Mouse (Mus musculus) hindbrain, embryonic 14.5 days (tissue): ENCODE data around the gene Uqcc2. TPM values are rescaled to one million over a fixed set of nuclear protein-coding genes. Genes with fewer than 3 reads are reported as not detected.

Experiments
- ATAC-seq: fragments of 200-750 bp; cut with Nextera tagmentation; 2 replicates; pipeline ENCODE4 v1.8.0; 2017; ENCODE audit warnings: moderate number of reproducible peaks, mild to moderate bottlenecking, moderate TSS enrichment, moderate library complexity; ENCODE audit not compliant: low FRiP score
- DNase-seq: peaks from one replicate; pipeline ENCODE4 v3.0.0-alpha.2; 2015; ENCODE audit warnings: low spot score
- H3K27ac ChIP-seq: fragments of 300-500 bp; sonication (generic); 2 replicates; pipeline ENCODE4 v1.5.1; 2014; ENCODE audit warnings: mild to moderate bottlenecking, moderate library complexity
- H3K27me3 ChIP-seq: fragments of 300-500 bp; sonication (generic); 2 replicates; pipeline ENCODE4 v1.6.1; 2014; ENCODE audit warnings: mild to moderate bottlenecking, low read length, mixed read lengths; ENCODE audit not compliant: control insufficient read depth, insufficient read depth
- H3K36me3 ChIP-seq: fragments of 300-500 bp; sonication (generic); replicated peaks from 2 replicates; pipeline ENCODE4 v1.6.1; 2014; ENCODE audit not compliant: control insufficient read depth, insufficient read depth
- H3K4me1 ChIP-seq: fragments of 300-500 bp; sonication (generic); replicated peaks from 2 replicates; pipeline ENCODE4 v1.6.1; 2014; ENCODE audit warnings: antibody characterized with exemption, low read length, mixed read lengths; ENCODE audit not compliant: control insufficient read depth, insufficient read depth
- H3K4me2 ChIP-seq: fragments of 300-500 bp; sonication (generic); replicated peaks from 2 replicates; pipeline ENCODE4 v1.6.1; 2014; ENCODE audit warnings: mild to moderate bottlenecking, moderate library complexity
- H3K4me3 ChIP-seq: fragments of 300-500 bp; sonication (generic); replicated peaks from 2 replicates; pipeline ENCODE4 v1.5.1; 2014; ENCODE audit warnings: mild to moderate bottlenecking, low read length
- H3K9ac ChIP-seq: fragments of 300-500 bp; sonication (generic); 2 replicates; pipeline ENCODE4 v1.6.1; 2014
- H3K9me3 ChIP-seq: fragments of 300-500 bp; sonication (generic); 2 replicates; pipeline ENCODE4 v1.6.1; 2016; ENCODE audit warnings: low read length; ENCODE audit not compliant: control insufficient read depth
- WGBS: fragments of 180-500 bp; shearing (Covaris S2); extraction: QIAGEN DNeasy Blood & Tissue Kit; methylation state at CpG from one replicate; pipeline ENCODE4 v1.1.7; 2014; 5-methylcytosine and 5-hydroxymethylcytosine counted together
- polyA plus RNA-seq: library from polyadenylated mRNA; unstranded; fragments of >200 nt; fragmentation: Nextera tagmentation; extraction: Ambion mirVana; gene quantifications from 2 replicates; pipeline ENCODE4 v1.2.1, GENCODE M21; 2014

Uqcc2 gene
- polyA plus RNA-seq, 1 experiment from 2014 or later = 406 TPM

DNA sequence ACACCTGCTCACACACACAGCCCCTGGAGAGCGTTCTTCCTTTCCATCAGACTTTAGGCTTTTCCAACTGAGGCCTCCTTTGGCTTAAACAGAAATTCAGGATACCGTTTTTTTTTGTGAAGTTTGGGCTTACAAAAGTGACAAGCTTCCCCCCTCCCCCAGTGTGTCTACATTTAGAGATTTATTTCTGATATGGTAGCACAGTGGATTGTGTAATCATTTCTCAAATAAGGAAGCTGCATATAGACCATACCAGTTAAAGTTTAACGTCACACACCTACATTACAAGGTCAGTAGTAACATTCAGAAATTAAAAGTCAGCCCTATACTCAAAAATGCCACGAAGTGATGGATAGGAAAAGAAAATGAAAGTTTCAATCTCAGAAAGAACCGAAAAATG is 51.8 kb downstream of the Uqcc2 start:
- Histone ChIP-seq H3K4me3 (no peak overlapping the region), H3K9me3 (no peaks in the 10 kb centered on the region), H3K36me3 (no peaks in the 10 kb centered on the region), H3K4me1 (no peaks in the 10 kb centered on the region), H3K4me2 (no peak overlapping the region), H3K9ac (no peak overlapping the region), H3K27me3 (no peaks in the 10 kb centered on the region), H3K27ac (no peak overlapping the region)
- DNase-seq (no peak), ATAC-seq (no peak)
- WGBS = 85% methylated on average over 5 of the region's 5 CpGs

DNA sequence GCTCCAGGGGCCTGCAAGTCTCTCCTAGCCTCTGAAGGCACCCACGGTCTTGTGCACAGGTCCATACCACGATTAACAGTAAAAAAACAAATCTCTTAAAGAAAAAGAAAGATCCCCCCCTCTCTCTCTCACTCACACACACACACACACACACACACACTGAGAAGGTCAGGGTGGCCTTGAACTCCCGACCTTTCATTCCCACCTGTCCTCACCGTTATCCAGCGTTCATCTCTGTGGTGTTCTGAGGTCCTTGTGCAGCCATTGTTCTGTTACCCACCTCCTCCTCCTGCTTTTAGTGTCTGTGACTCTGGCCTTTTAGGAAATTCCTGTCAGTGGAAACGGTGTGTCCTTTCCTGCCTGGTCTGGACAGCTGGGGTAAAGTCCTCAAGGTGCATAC is 55.2 kb downstream of the Uqcc2 start:
- H3K4me1 ChIP-seq = no peaks in the 10 kb centered on the region
- H3K27me3 ChIP-seq = no peaks in the 10 kb centered on the region
- H3K4me3 ChIP-seq = no peak overlapping the region
- H3K9me3 ChIP-seq = no peaks in the 10 kb centered on the region
- no peak overlapping the region for H3K9ac ChIP-seq
- no peak for ATAC-seq
- DNase-seq = no peak
- no peak overlapping the region for H3K27ac ChIP-seq
- WGBS = 78% methylated on average over 6 of the region's 6 CpGs
- H3K4me2 ChIP-seq = no peak overlapping the region
- H3K36me3 ChIP-seq = no peaks in the 10 kb centered on the region

DNA sequence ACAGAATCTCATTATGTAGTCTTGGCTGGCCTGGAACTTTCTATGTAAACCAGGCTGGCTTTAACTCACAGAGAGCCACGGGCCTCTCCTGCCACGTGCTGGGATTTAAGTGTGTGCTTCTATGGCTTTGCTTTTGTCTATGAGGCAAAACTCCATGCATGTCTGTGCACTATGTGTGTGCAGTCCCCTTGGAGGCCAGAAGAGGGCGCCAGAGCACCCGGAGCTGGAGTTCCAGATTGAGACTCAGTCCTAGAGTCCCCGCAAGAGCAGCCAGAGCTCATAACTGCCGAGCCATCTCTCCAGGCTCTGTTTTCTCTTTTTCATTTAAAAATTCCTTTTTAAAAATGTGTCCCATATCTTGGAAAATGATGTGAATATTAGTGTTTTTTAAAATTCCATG is 55.8 kb downstream of the Uqcc2 start:
- WGBS = 81% methylated on average over 6 of the region's 6 CpGs

DNA sequence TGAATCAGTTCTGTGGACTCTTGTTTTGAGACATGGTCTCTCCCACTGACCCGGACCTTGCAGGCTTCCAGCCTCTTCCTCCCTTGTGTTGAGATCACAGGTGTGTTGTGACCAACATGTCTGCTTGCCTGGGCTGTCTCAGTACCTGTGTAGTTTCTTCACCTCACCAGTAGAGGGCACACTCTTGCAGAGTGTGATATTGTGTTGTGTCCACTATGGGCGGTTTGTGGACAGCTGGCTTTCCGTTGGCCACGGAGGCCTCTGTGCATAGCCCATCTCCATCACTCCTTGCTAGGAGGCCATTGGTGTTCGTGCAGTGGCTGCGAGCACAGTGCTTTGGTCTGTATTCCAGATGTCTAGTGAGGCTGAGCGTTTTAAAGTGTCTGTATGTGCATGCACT is 56.6 kb downstream of the Uqcc2 start:
- Histone ChIP-seq H3K4me2 (no peak overlapping the region), H3K9me3 (no peaks in the 10 kb centered on the region), H3K27me3 (no peaks in the 10 kb centered on the region), H3K4me3 (no peak overlapping the region), H3K36me3 (no peaks in the 10 kb centered on the region), H3K9ac (no peak overlapping the region), H3K27ac (no peak overlapping the region), H3K4me1 (no peaks in the 10 kb centered on the region)
- ATAC-seq (no peak), DNase-seq (no peak)
- WGBS = 93% methylated on average over 7 of the region's 7 CpGs

More for the DNA sequence above, 55.8 kb downstream of the Uqcc2 start:
- H3K9ac ChIP-seq = no peak overlapping the region
- no peak overlapping the region for H3K4me3 ChIP-seq
- H3K4me2 ChIP-seq = no peak overlapping the region
- no peak for DNase-seq
- H3K27ac ChIP-seq = no peak overlapping the region
- no peaks in the 10 kb centered on the region for H3K36me3 ChIP-seq
- no peaks in the 10 kb centered on the region for H3K27me3 ChIP-seq
- no peak for ATAC-seq
- H3K4me1 ChIP-seq = no peaks in the 10 kb centered on the region
- no peaks in the 10 kb centered on the region for H3K9me3 ChIP-seq

DNA sequence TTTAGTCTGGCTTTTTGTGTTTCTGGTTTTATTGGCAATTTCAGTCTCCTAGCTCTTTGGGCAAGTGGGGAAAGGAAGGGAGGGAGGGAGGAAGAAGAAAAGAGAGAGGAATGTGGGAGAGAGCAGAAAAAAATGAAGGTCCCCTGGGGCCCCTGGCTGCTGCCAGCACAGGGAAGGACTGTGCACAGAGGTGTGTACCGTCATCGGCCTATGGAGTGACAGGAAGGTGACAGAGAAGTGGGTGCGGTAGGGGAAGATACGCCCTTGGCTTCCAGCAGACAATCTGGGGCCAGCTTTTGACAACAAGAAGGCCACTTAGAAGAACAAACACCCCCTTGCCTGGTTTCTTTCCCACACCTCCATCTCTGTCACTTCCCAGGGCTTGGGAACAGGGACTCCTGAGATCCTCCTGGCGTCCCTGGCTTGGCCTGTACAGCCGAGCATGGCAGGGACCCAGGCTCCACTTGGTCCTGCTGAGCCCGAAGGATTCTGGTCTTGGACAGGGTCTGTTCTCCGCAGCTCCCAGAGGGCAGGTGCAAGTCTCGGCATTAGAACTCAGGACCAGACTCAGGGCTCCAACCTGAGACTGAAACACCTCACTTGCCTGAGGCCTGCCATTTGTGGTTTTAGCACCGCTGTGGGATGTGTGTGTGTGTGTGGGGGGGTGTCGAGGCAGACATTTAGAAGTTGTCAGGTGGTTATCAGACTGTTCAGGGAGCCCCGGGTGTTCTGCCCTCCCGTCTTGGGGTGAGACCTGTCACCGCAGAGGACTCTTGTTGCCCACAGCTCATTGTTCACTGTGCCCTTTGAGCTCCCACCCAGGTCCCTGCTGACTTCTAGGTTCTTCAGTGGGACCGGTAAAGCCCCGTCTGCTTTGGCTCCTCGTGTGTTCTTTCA is 58.6 kb downstream of the Uqcc2 start:
- Histone ChIP-seq H3K27ac (no peak overlapping the region), H3K36me3 (no peaks in the 10 kb centered on the region), H3K4me2 (no peak overlapping the region), H3K4me1 (no peaks in the 10 kb centered on the region), H3K4me3 (no peak overlapping the region), H3K9me3 (no peaks in the 10 kb centered on the region), H3K27me3 (no peaks in the 10 kb centered on the region), H3K9ac (no peak overlapping the region)
- DNase-seq = no peak
- WGBS = 82% methylated on average over 17 of the region's 17 CpGs
- no peak for ATAC-seq

DNA sequence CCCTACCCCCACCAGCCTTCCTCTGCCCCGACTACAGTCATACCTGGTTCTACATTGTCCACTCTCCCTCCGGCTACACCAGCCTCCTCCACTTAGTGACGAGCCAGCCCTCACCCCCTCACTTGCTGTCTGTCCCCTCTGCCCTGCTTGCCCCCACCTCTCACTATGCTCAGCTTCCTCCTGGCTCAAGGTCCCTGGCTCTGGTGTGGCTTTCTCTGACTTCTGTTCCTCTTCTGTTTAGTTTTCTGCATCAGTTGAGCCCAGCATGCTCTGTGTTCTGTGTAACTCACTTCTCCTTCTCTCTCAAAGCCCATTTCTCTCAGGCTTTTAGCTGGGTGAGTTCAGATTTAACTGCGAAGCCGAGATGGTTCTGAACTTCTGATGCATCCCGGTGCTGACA is 59.5 kb downstream of the Uqcc2 start:
- Histone ChIP-seq H3K27me3 (no peaks in the 10 kb centered on the region), H3K4me2 (no peak overlapping the region), H3K9me3 (no peaks in the 10 kb centered on the region), H3K4me1 (no peaks in the 10 kb centered on the region), H3K9ac (no peak overlapping the region), H3K27ac (no peak overlapping the region), H3K4me3 (no peak overlapping the region), H3K36me3 (no peaks in the 10 kb centered on the region)
- WGBS = 72% methylated on average over 6 of the region's 6 CpGs
- ATAC-seq (no peak), DNase-seq (no peak)

DNA sequence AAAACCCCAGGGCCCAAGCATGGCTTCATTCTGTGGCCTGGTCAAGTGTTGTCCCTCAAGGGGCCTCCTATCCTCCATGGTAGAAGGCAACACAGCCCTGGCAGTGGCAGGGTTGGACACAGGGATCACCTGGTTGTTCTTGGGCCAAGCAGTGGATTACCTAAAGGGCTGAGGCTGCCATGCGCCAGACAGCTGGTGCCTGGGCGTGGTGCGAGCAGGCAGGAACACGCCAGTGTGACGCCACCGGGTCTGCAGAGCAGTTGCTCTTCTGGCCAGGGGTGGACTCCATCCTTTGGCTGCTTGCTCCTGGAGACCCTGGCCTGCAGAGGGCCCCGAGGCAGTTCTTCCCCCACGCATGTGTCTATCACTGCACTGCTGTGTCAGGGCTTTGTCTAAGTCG is 59.9 kb downstream of the Uqcc2 start:
- Histone ChIP-seq H3K4me2 (no peak overlapping the region), H3K36me3 (no peaks in the 10 kb centered on the region), H3K27me3 (no peaks in the 10 kb centered on the region), H3K9me3 (no peaks in the 10 kb centered on the region), H3K27ac (no peak overlapping the region), H3K4me3 (no peak overlapping the region), H3K9ac (no peak overlapping the region), H3K4me1 (no peaks in the 10 kb centered on the region)
- WGBS = 72% methylated on average over 9 of the region's 9 CpGs
- no peak for DNase-seq
- ATAC-seq = no peak

DNA sequence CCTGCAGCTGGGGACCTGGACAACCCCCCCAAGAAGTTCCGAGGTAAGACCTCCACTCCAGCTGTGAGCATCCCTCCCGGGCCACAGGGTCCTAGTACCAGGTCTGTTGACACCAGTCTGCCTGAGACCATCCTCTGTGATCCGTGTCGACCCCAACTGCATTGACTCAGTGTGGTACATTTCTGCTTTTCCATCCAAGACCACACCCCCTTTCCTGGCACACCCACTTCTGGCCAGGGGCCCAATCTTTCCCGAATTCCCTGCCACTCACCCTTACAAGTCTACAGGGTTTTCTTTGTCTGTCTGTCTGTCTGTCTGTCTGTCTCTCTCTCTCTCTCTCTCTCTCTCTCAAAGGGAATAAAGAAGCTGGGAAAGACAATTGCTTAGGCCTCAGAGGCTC is 60.6 kb downstream of the Uqcc2 start:
- Histone ChIP-seq H3K27me3 (no peaks in the 10 kb centered on the region), H3K4me3 (no peak overlapping the region), H3K36me3 (no peaks in the 10 kb centered on the region), H3K9me3 (no peaks in the 10 kb centered on the region), H3K4me1 (no peaks in the 10 kb centered on the region), H3K9ac (no peak overlapping the region), H3K27ac (no peak overlapping the region), H3K4me2 (no peak overlapping the region)
- DNase-seq (no peak), ATAC-seq (no peak)
- 84% methylated on average over 5 of the region's 5 CpGs for WGBS
